Mouse (Mus musculus) brain, embryonic 14.5 days (tissue): ENCODE measurements around the gene 1700024B05Rik. TPM values are rescaled to one million over a fixed set of nuclear protein-coding genes. Genes with fewer than 3 reads are reported as not detected.
"Not testable (repeated sequence)": the region's sequence is repeated elsewhere in the genome, so short reads cannot be mapped to it uniquely, and the experiment has no call there.

Source experiments
- DNase-seq: peaks from one replicate; pipeline ENCODE4 v3.0.0-alpha.2; 2011; ENCODE audit warnings: low read depth
- polyA plus RNA-seq: library from polyadenylated mRNA; depleted of rRNA; stranded (reverse); fragments of >200 nt; gene quantifications from 2 replicates; pipeline ENCODE4 v1.2.3, GENCODE M21; 2012; rRNA removed

The 1700024B05Rik gene
- not detected in 2 replicates for polyA plus RNA-seq

DNA sequence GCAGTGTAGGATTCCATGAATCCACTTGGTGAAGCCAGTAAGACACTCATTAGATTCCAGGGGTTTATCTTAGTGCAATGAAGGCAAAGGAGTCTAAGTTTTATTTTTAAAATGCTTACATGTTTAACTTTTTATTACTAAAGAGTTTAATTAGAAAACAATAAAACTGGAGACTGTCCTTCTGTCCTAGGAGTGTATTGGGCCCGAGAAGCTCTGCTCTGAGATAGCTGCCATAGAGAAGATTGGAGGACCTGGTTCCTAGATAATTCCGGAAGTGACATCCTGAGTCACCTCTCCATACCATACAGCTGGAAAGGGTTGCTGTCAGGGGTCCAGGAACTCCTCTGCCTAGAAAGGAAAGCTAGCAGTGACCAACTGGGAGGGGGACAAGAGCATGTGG, at the start of gene 1700024B05Rik:
Gene 1700024B05Rik (plus strand): TSS at position 301 of the 400 bp plus-strand sequence.
- DNase-seq: not testable (repeated sequence)

DNA sequence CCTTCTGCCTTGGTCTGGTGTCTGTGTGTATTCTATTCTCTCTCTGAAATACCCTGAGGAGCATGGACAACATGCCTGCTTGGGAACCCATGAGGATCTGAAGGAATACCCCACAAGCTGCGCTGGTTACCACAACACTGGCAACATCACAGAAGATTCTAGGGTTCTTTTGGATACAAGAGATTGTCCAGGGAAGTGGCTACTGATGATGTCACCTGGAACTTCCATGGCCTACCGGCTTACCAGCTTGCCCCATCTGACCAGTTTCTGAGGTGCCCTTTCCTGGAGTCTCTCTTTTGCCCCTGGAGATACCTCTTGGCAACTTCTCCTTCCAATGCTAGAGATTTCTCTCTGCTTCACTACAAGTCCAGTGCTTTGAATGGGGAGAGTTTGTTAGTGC, 36.6 kb upstream of the 1700024B05Rik start, which contains the start of gene Gm7980:
Gene Gm7980 (minus strand): TSS at position 101 of the 400 bp plus-strand sequence.
- DNase-seq: not testable (repeated sequence)

DNA sequence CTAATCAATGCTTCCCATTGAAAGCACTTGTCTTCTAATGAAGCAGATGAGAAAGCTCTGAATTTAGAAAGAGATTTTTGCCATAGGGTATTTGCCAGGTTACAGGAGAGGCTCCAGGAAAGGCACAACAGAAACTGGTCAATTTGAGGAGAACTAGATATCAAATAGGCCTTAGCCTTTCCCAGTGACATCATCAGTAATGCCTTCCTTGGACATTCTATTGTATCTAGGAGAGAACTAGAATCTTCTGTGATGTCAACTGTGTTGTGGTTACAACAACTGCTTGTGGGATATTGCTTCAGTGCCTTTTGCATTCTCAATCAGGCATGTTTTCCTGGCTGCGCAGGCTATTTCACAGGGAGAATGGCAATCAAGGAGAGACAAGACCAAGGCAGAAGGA, 19.1 kb upstream of the 1700024B05Rik start, which contains the start of gene 1700049E17Rik1:
Gene 1700049E17Rik1 (plus strand): TSS at position 301 of the 400 bp plus-strand sequence.
- not testable (repeated sequence) for DNase-seq

DNA sequence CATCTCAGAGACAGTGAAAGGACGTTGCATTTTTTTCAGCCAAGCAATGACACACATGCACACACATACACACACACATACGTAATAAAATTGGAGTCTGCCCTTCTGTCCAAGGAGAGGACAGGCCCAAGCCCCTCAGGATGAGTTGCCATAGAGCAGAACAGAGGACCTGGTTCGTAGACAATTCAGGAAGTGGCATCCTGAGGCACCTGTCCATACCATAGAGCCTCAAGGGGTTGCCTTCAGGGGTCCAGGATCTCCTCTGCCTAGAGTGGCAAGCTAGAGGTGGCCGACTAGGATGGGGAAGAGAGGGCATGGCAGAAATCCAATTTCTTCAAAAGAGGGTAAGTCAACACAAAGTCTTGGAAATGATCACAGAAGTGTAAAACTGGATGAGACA, 20.3 kb downstream of the 1700024B05Rik start:
- DNase-seq: not testable (repeated sequence)

DNA sequence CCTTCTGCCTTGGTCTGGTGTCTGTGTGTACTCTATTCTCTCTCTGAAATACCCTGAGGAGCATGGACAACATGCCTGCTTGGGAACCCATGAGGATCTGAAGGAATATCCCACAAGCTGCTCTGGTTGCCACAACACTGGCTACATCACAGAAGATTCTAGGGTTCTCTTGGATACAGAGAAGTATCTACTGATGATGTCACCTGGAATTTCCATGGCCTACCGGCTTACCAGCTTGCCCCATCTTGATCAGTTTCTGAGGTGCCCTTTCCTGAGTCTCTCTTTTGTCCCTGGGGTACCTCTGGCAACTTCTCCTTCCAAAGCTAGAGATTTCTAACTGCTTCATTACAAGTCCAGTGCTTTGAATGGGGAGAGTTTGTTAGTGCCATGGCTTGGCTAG, 24.0 kb downstream of the 1700024B05Rik start, which contains the start of gene Gm6401:
Gene Gm6401 (minus strand): TSS at position 101 of the 400 bp plus-strand sequence.
- not testable (repeated sequence) for DNase-seq

DNA sequence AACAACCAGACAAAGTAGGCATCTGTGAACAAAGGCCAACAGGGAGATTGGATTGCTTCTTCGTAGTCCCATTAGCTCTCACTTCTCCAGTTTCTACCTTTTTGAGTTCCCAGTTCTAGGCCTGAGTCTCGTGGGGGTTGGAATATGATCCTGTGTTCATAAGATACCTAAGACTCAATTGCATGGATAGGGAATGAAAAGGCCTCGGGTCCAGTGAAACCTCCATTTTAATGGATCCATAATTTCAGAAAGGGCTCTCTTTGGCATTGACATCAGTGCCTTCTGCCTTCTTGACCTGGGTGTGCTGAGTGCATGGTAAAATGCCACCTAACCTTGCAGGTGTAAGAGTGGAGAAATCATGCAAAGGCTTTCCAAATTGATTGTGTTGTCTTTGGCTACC, 24.8 kb downstream of the 1700024B05Rik start:
- DNase-seq: not testable (repeated sequence)

DNA sequence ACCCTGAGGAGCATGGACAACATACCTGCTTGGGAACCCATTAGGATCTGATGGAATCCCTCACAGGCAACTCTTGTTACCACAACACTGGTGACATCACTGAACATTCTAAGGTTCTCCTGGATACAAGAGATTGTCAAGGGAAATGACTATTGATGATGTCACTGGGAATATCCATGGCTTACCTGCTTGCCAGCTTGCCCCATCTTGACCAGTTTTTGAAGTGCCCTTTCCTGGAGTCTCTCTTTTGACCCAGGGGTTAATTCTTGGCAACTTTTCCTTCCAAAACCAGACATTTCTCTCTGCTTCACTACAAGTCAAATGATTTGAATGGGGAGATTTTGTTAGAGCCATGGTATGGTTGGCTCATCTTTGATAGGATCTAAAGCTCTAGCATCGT, 39.4 kb downstream of the 1700024B05Rik start, which contains the start of gene Gm3543:
Gene Gm3543 (minus strand): TSS at position 101 of the 400 bp plus-strand sequence.
- not testable (repeated sequence) for DNase-seq

Other genes starting within 250 kb of the 1700024B05Rik start
- gene Gm8068, start 242.1 kb upstream of the 1700024B05Rik start, polyA plus RNA-seq: not detected in 2 replicates
- gene Gm7929, start 193.4 kb upstream of the 1700024B05Rik start, polyA plus RNA-seq: not detected in 2 replicates
- gene Gm47189, start 171.6 kb upstream of the 1700024B05Rik start, polyA plus RNA-seq: not detected in 2 replicates
- not detected in 2 replicates for gene Gm7980, start 36.7 kb upstream of the 1700024B05Rik start, polyA plus RNA-seq
- gene 1700049E17Rik1, start 19.0 kb upstream of the 1700024B05Rik start, polyA plus RNA-seq: not detected in 2 replicates
- not detected in 2 replicates for gene Gm6401, start 23.9 kb downstream of the 1700024B05Rik start, polyA plus RNA-seq
- not detected in 2 replicates for gene Gm3543, start 39.3 kb downstream of the 1700024B05Rik start, polyA plus RNA-seq
- not detected in 2 replicates for gene Gm7951, start 173.4 kb downstream of the 1700024B05Rik start, polyA plus RNA-seq
- not detected in 2 replicates for gene Gm17027, start 218.6 kb downstream of the 1700024B05Rik start, polyA plus RNA-seq
- not detected in 2 replicates for gene Gm3573, start 246.8 kb downstream of the 1700024B05Rik start, polyA plus RNA-seq